Mouse (Mus musculus) frontal cortex, adult 2 months (tissue): ENCODE data around the gene Krtap1-4. TPM values are rescaled to one million over a fixed set of nuclear protein-coding genes. Genes with fewer than 3 reads are reported as not detected.

Experiments used
- DNase-seq, 2 experiments: peaks; one replicate each; pipeline ENCODE4 v3.0.0; 2022; ENCODE audit warnings: low spot score in 1 of 2; ENCODE audit errors: extremely low spot score in 1 of 2
- polyA plus RNA-seq: library from polyadenylated mRNA; depleted of rRNA; stranded (reverse); fragments of >200 nt; gene quantifications from 2 replicates; pipeline ENCODE4 v1.2.3, GENCODE M21; 2012; rRNA removed

Gene Krtap1-4
- polyA plus RNA-seq, 1 experiment = not detected

GRCm38 (mm10) chr11:99556195-99556594 lies 27.3 kb downstream of the Krtap1-4 start:
- no peak for DNase-seq

GRCm38 (mm10) chr11:99550765-99551164 lies 32.7 kb downstream of the Krtap1-4 start, which contains the start of gene Krtap3-3:
Krtap3-3 (minus strand) TSS chr11:99550865.
- DNase-seq = no peak

- no peak for DNase-seq
Measured at GRCm38 (mm10) chr11:99547892-99548291, 35.6 kb downstream of the Krtap1-4 start.

GRCm38 (mm10) chr11:99539721-99540120 lies 43.7 kb downstream of the Krtap1-4 start:
- DNase-seq = peak in 1 of 2 experiments; percentile 59

Other genes starting within 250 kb of the Krtap1-4 start
- 0.06 TPM in 1 of 2 replicates, not detected in the other for gene Krt26, start 245.7 kb downstream of the Krtap1-4 start, polyA plus RNA-seq
- gene Krt27, start 232.6 kb downstream of the Krtap1-4 start, polyA plus RNA-seq = 0.19 TPM in 1 of 2 replicates, not detected in the other
- gene Krt28, start 208.8 kb downstream of the Krtap1-4 start, polyA plus RNA-seq = 0.17 TPM in 1 of 2 replicates, not detected in the other
- gene Krt10, start 194.3 kb downstream of the Krtap1-4 start, polyA plus RNA-seq = 9.3 and 11.7 TPM in 2 replicates
- 6.7 and 9.7 TPM in 2 replicates for gene Krt12, start 161.4 kb downstream of the Krtap1-4 start, polyA plus RNA-seq
- 0.08 TPM in 2 replicates for gene Krt20, start 145.5 kb downstream of the Krtap1-4 start, polyA plus RNA-seq
- 0.15 TPM in 1 of 2 replicates, not detected in the other for gene Krt23, start 90.5 kb downstream of the Krtap1-4 start, polyA plus RNA-seq
- gene Krt39, start 62.3 kb downstream of the Krtap1-4 start, polyA plus RNA-seq = not detected in 2 replicates
- 0.08 TPM in 1 of 2 replicates, not detected in the other for gene Krt40, start 40.5 kb downstream of the Krtap1-4 start, polyA plus RNA-seq
- gene Krtap3-3, start 32.8 kb downstream of the Krtap1-4 start, polyA plus RNA-seq = not detected in 2 replicates
- not detected in 2 replicates for gene Krtap3-2, start 26.8 kb downstream of the Krtap1-4 start, polyA plus RNA-seq
- gene Gm11939, start 24.2 kb downstream of the Krtap1-4 start, polyA plus RNA-seq = not detected in 2 replicates
- not detected in 2 replicates for gene Krtap3-1, start 17.0 kb downstream of the Krtap1-4 start, polyA plus RNA-seq
- gene Krtap1-5, start 2.6 kb downstream of the Krtap1-4 start, polyA plus RNA-seq = not detected in 2 replicates
- gene Krtap1-3, start 7.7 kb upstream of the Krtap1-4 start, polyA plus RNA-seq = not detected in 2 replicates
- gene Krtap9-3, start 14.5 kb upstream of the Krtap1-4 start, polyA plus RNA-seq = not detected in 2 replicates
- gene Gm11938, start 19.7 kb upstream of the Krtap1-4 start, polyA plus RNA-seq = not detected in 2 replicates
- not detected in 2 replicates for gene Gm11937, start 26.5 kb upstream of the Krtap1-4 start, polyA plus RNA-seq
- not detected in 2 replicates for gene Krtap2-4, start 31.2 kb upstream of the Krtap1-4 start, polyA plus RNA-seq
- not detected in 2 replicates for gene Gm11562, start 36.8 kb upstream of the Krtap1-4 start, polyA plus RNA-seq
- gene Krtap4-1, start 44.6 kb upstream of the Krtap1-4 start, polyA plus RNA-seq = not detected in 2 replicates
- not detected in 2 replicates for gene Krtap4-2, start 51.4 kb upstream of the Krtap1-4 start, polyA plus RNA-seq
- not detected in 2 replicates for gene Krtap4-7, start 60.4 kb upstream of the Krtap1-4 start, polyA plus RNA-seq
- gene Gm11555, start 66.6 kb upstream of the Krtap1-4 start, polyA plus RNA-seq = not detected in 2 replicates
- not detected in 2 replicates for gene Gm11563, start 75.3 kb upstream of the Krtap1-4 start, polyA plus RNA-seq
- gene Krtap4-6, start 82.3 kb upstream of the Krtap1-4 start, polyA plus RNA-seq = not detected in 2 replicates
- gene Gm14190, start 107.1 kb upstream of the Krtap1-4 start, polyA plus RNA-seq = not detected in 2 replicates
- not detected in 2 replicates for gene Gm14180, start 150.6 kb upstream of the Krtap1-4 start, polyA plus RNA-seq
- gene Gm11595, start 189.3 kb upstream of the Krtap1-4 start, polyA plus RNA-seq = not detected in 2 replicates
- not detected in 2 replicates for gene Krtap4-8, start 197.1 kb upstream of the Krtap1-4 start, polyA plus RNA-seq
- gene Krtap4-9, start 201.5 kb upstream of the Krtap1-4 start, polyA plus RNA-seq = not detected in 2 replicates
- gene Gm11596, start 209.8 kb upstream of the Krtap1-4 start, polyA plus RNA-seq = not detected in 2 replicates
- gene Gm11569, start 215.3 kb upstream of the Krtap1-4 start, polyA plus RNA-seq = not detected in 2 replicates
- gene Gm11554, start 220.8 kb upstream of the Krtap1-4 start, polyA plus RNA-seq = not detected in 2 replicates
- not detected in 2 replicates for gene Krtap4-13, start 226.2 kb upstream of the Krtap1-4 start, polyA plus RNA-seq
- gene Gm11564, start 232.0 kb upstream of the Krtap1-4 start, polyA plus RNA-seq = not detected in 2 replicates